Comparison of ENCODE assay signal across 8 mouse cellular contexts in genomic region chr10:78465472-78465871, GRCm38 (mm10). TPM values are rescaled to one million over a fixed set of nuclear protein-coding genes. Genes with fewer than 3 reads are reported as not detected.
DNase-seq lines count a peak whose midpoint lies in the region; ATAC-seq and TF ChIP-seq lines count a peak whose summit lies in the region.

No protein-coding gene starts in this region.

- no peak overlapping the region; the same call in 1 of the 2 replicates for H3K9ac ChIP-seq in embryonic facial prominence, embryonic 11.5 days (replicated peaks; ENCODE audit: low read length)
- no peak overlapping the region for H3K9ac ChIP-seq in neural tube, embryonic 14.5 days (replicated peaks; ENCODE audit: low read depth, low read length)

- no peak for ATAC-seq in embryonic facial prominence, embryonic 11.5 days (replicated peaks; ENCODE audit: insufficient number of reproducible peaks, low FRiP score, low TSS enrichment, low read depth)
- ATAC-seq in neural tube, embryonic 14.5 days (ENCODE audit: low read depth) = no peak
- ATAC-seq in inflammation-experienced regulatory T-cells, adult 6 months = no peak

- peak overlapping the region; percentile 96 for H3K27ac ChIP-seq in layer of hippocampus, adult 2 months
- no peak overlapping the region for H3K27ac ChIP-seq in embryonic facial prominence, embryonic 11.5 days (replicated peaks; ENCODE audit: low read depth, low read length)
- peak overlapping the region; percentile 79 for H3K27ac ChIP-seq in limb, embryonic 10.5 days
- no peak overlapping the region for H3K27ac ChIP-seq in neural tube, embryonic 14.5 days (ENCODE audit: low read depth, low read length)

- H3K9me3 ChIP-seq in embryonic facial prominence, embryonic 11.5 days (replicated peaks; ENCODE audit: control insufficient read depth, low read length) = no peaks in the 10 kb centered on the region
- no peaks in the 10 kb centered on the region for H3K9me3 ChIP-seq in limb, embryonic 10.5 days (replicated peaks)
- H3K9me3 ChIP-seq in neural tube, embryonic 14.5 days (ENCODE audit: control insufficient read depth, low read length) = no peaks in the 10 kb centered on the region

- peak overlapping the region; percentile 99; the same call in 1 of the 2 replicates for H3K4me2 ChIP-seq in embryonic facial prominence, embryonic 11.5 days (ENCODE audit: low read depth, low read length)
- peak overlapping the region; percentile 83; the same call in 1 of the 2 replicates for H3K4me2 ChIP-seq in neural tube, embryonic 14.5 days (ENCODE audit: low read depth, low read length)

- peaks cover 4% of the 10 kb centered on the region; the same call in 1 of the 2 replicates for H3K4me1 ChIP-seq in embryonic facial prominence, embryonic 11.5 days (ENCODE audit: control insufficient read depth, insufficient read depth, low read length)
- H3K4me1 ChIP-seq in limb, embryonic 10.5 days = peaks cover 38% of the 10 kb centered on the region
- peaks cover 6% of the 10 kb centered on the region for H3K4me1 ChIP-seq in neural tube, embryonic 14.5 days (ENCODE audit: control insufficient read depth, insufficient read depth, low read length)

- no peak for DNase-seq in layer of hippocampus, adult 2 months (ENCODE audit: low spot score in 2 of 2)
- no peak for DNase-seq in layer of hippocampus, postnatal 14 days (ENCODE audit: low spot score in 2 of 2)
- DNase-seq in embryonic facial prominence, embryonic 11.5 days (ENCODE audit: low spot score) = no peak
- DNase-seq in limb, embryonic 10.5 days (ENCODE audit: low spot score) = no peak
- DNase-seq in gastrocnemius, adult 8-10 months (ENCODE audit: low spot score in 2 of 2) = no peak
- DNase-seq in testis, postnatal 10 days (ENCODE audit: low spot score) = no peak

- peak overlapping the region; percentile 98; the same call in 1 of the 2 replicates for H3K4me3 ChIP-seq in layer of hippocampus, adult 2 months
- peak overlapping the region; percentile 65; the same call in 1 of the 2 replicates for H3K4me3 ChIP-seq in embryonic facial prominence, embryonic 11.5 days (ENCODE audit: low read depth, low read length)
- peak overlapping the region; percentile 74; the same call in 1 of the 2 replicates for H3K4me3 ChIP-seq in limb, embryonic 10.5 days
- H3K4me3 ChIP-seq in neural tube, embryonic 14.5 days (ENCODE audit: low read depth, low read length) = no peak overlapping the region

- 79% methylated on average over 3 of the region's 3 CpGs for WGBS in embryonic facial prominence, embryonic 11.5 days
- 80% methylated on average over 3 of the region's 3 CpGs for WGBS in limb, embryonic 10.5 days
- 64% methylated on average over 3 of the region's 3 CpGs for WGBS in neural tube, embryonic 14.5 days

- 0 out of 2 replicates have a peak, but pooled peaks cover 2% of the 10 kb centered on the region for H3K27me3 ChIP-seq in embryonic facial prominence, embryonic 11.5 days (ENCODE audit: control insufficient read depth, insufficient read depth, low read length)
- H3K27me3 ChIP-seq in limb, embryonic 10.5 days (ENCODE audit: low read depth, poor library complexity, severe bottlenecking) = peaks cover 7% of the 10 kb centered on the region; the same call in 1 of the 2 replicates
- no peaks in the 10 kb centered on the region for H3K27me3 ChIP-seq in neural tube, embryonic 14.5 days (ENCODE audit: control insufficient read depth, insufficient read depth, low read length)

- H3K36me3 ChIP-seq in embryonic facial prominence, embryonic 11.5 days (replicated peaks; ENCODE audit: control insufficient read depth, insufficient read depth, low read depth, low read length) = no peaks in the 10 kb centered on the region
- H3K36me3 ChIP-seq in limb, embryonic 10.5 days = no peaks in the 10 kb centered on the region
- H3K36me3 ChIP-seq in neural tube, embryonic 14.5 days (ENCODE audit: control insufficient read depth, insufficient read depth, low read length) = no peaks in the 10 kb centered on the region

- TF ChIP-seq CTCF in layer of hippocampus, adult 2 months (conservative IDR thresholded peaks at IDR 0.05) = no peak

RNA-seq across cellular contexts. Expression of gene Pdxk, which starts 0.7 kb away (rescaled TPM):
- 10 to 100 TPM; 95.6 to 96.1 TPM for total RNA-seq in layer of hippocampus, adult 2 months (2021)
- 10 to 100 TPM; 71.0 to 73.2 TPM for total RNA-seq in layer of hippocampus, postnatal 14 days (2021)
- 6.6 and 7.4 TPM in 2 replicates for polyA plus RNA-seq in embryonic facial prominence, embryonic 11.5 days (2014; fragmentation: Nextera tagmentation; extraction: Ambion mirVana)
- 11.7 and 11.8 TPM in 2 replicates for polyA plus RNA-seq in limb, embryonic 10.5 days (2016; fragmentation: Nextera tagmentation; extraction: Ambion mirVana)
- polyA plus RNA-seq in neural tube, embryonic 14.5 days (2014; fragmentation: Nextera tagmentation; extraction: Ambion mirVana) = 22.8 and 36.1 TPM in 2 replicates
- 10 to 100 TPM in 1 of 3 experiments, 1 to 10 TPM in 2; 6.3 to 11.6 (median 9.0) TPM for polyA plus RNA-seq in inflammation-experienced regulatory T-cells, adult 6 months (2017; shearing (Covaris generic))
- total RNA-seq in gastrocnemius, adult 8-10 months (2022) = 1 to 10 TPM; 5.0 to 6.9 (median 6.3) TPM

RNA-seq across cellular contexts. Expression of gene Cstb, which starts 40.0 kb away (rescaled TPM):
- total RNA-seq in layer of hippocampus, adult 2 months (2021) = 10 to 100 TPM; 29.9 to 34.9 TPM
- 10 to 100 TPM; 33.8 to 37.6 TPM for total RNA-seq in layer of hippocampus, postnatal 14 days (2021)
- polyA plus RNA-seq in embryonic facial prominence, embryonic 11.5 days (2014; fragmentation: Nextera tagmentation; extraction: Ambion mirVana) = 168 and 177 TPM in 2 replicates
- polyA plus RNA-seq in limb, embryonic 10.5 days (2016; fragmentation: Nextera tagmentation; extraction: Ambion mirVana) = 148 and 152 TPM in 2 replicates
- polyA plus RNA-seq in neural tube, embryonic 14.5 days (2014; fragmentation: Nextera tagmentation; extraction: Ambion mirVana) = 96.7 and 110 TPM in 2 replicates
- polyA plus RNA-seq in inflammation-experienced regulatory T-cells, adult 6 months (2017; shearing (Covaris generic)) = 100 to 1,000 TPM; 160 to 186 (median 183) TPM
- total RNA-seq in gastrocnemius, adult 8-10 months (2022) = 10 to 100 TPM in 3 of 4 experiments, 1 to 10 TPM in 1; 7.8 to 12.6 (median 11.0) TPM

RNA-seq across cellular contexts. Expression of gene Olfr1358, which starts 51.8 kb away (rescaled TPM):
- not detected for total RNA-seq in layer of hippocampus, adult 2 months (2021)
- total RNA-seq in layer of hippocampus, postnatal 14 days (2021) = not detected
- polyA plus RNA-seq in embryonic facial prominence, embryonic 11.5 days (2014; fragmentation: Nextera tagmentation; extraction: Ambion mirVana) = not detected in 2 replicates
- polyA plus RNA-seq in limb, embryonic 10.5 days (2016; fragmentation: Nextera tagmentation; extraction: Ambion mirVana) = not detected in 2 replicates
- not detected in 2 replicates for polyA plus RNA-seq in neural tube, embryonic 14.5 days (2014; fragmentation: Nextera tagmentation; extraction: Ambion mirVana)
- not detected for polyA plus RNA-seq in inflammation-experienced regulatory T-cells, adult 6 months (2017; shearing (Covaris generic))
- not detected for total RNA-seq in gastrocnemius, adult 8-10 months (2022)

RNA-seq across cellular contexts. Expression of gene Rrp1, which starts 52.6 kb away (rescaled TPM):
- 100 to 1,000 TPM; 352 to 358 TPM for total RNA-seq in layer of hippocampus, adult 2 months (2021)
- 100 to 1,000 TPM; 337 to 342 TPM for total RNA-seq in layer of hippocampus, postnatal 14 days (2021)
- polyA plus RNA-seq in embryonic facial prominence, embryonic 11.5 days (2014; fragmentation: Nextera tagmentation; extraction: Ambion mirVana) = 225 and 243 TPM in 2 replicates
- polyA plus RNA-seq in limb, embryonic 10.5 days (2016; fragmentation: Nextera tagmentation; extraction: Ambion mirVana) = 355 and 359 TPM in 2 replicates
- polyA plus RNA-seq in neural tube, embryonic 14.5 days (2014; fragmentation: Nextera tagmentation; extraction: Ambion mirVana) = 312 and 336 TPM in 2 replicates
- 100 to 1,000 TPM in 2 of 3 experiments, 10 to 100 TPM in 1; 90.6 to 113 (median 101) TPM for polyA plus RNA-seq in inflammation-experienced regulatory T-cells, adult 6 months (2017; shearing (Covaris generic))
- 10 to 100 TPM; 54.6 to 63.3 (median 59.5) TPM for total RNA-seq in gastrocnemius, adult 8-10 months (2022)

Comparison
In these comparisons a context has a peak if more than half of its experiments do, and no peak if none do; other contexts are left out.
1. H3K27ac ChIP-seq: peak in layer of hippocampus, adult 2 months (single experiment) and limb, embryonic 10.5 days (single experiment); none in embryonic facial prominence, embryonic 11.5 days (single experiment) and neural tube, embryonic 14.5 days (single experiment).